Mouse (Mus musculus) liver, embryonic 11.5 days (tissue): ENCODE measurements around the gene Hmgn2. TPM values are rescaled to one million over a fixed set of nuclear protein-coding genes. Genes with fewer than 3 reads are reported as not detected.
A peak's percentile ranks its signal among the peaks of the same experiment; 100 is the strongest.

ENCODE experiments used
- ATAC-seq: fragments of 200-750 bp; cut with Nextera tagmentation; replicated peaks from 2 replicates; pipeline ENCODE4 v1.8.0; 2017; ENCODE audit warnings: moderate number of reproducible peaks, mild to moderate bottlenecking, moderate TSS enrichment, moderate library complexity; ENCODE audit not compliant: low FRiP score
- DNase-seq: peaks from one replicate; pipeline ENCODE4 v3.0.0-alpha.2; 2017; ENCODE audit warnings: low spot score
- H3K27ac ChIP-seq: fragments of 300-500 bp; sonication (generic); 2 replicates; pipeline ENCODE4 v1.5.1; 2014; ENCODE audit warnings: mild to moderate bottlenecking, low read depth, low read length, control low read depth
- H3K27me3 ChIP-seq: fragments of 300-500 bp; sonication (generic); replicated peaks from 2 replicates; pipeline ENCODE4 v1.6.1; 2014; ENCODE audit warnings: low read length, mixed read lengths; ENCODE audit not compliant: control insufficient read depth, insufficient read depth
- H3K36me3 ChIP-seq: fragments of 300-500 bp; sonication (generic); 2 replicates; pipeline ENCODE4 v1.6.1; 2014; ENCODE audit warnings: mild to moderate bottlenecking, low read length, moderate library complexity, mixed read lengths; ENCODE audit not compliant: control insufficient read depth, insufficient read depth
- H3K4me1 ChIP-seq: fragments of 300-500 bp; sonication (generic); replicated peaks from 2 replicates; pipeline ENCODE4 v1.6.1; 2014; ENCODE audit warnings: low read length, mixed read lengths; ENCODE audit not compliant: control insufficient read depth, insufficient read depth
- H3K4me2 ChIP-seq: fragments of 300-500 bp; sonication (generic); 2 replicates; pipeline ENCODE4 v1.6.1; 2014; ENCODE audit warnings: mild to moderate bottlenecking, control low read depth, moderate library complexity
- H3K4me3 ChIP-seq: fragments of 300-500 bp; sonication (generic); 2 replicates; pipeline ENCODE4 v1.5.1; 2014; ENCODE audit warnings: low read depth, low read length, control low read depth
- H3K9ac ChIP-seq: fragments of 300-500 bp; sonication (generic); 2 replicates; pipeline ENCODE4 v1.6.1; 2014; ENCODE audit warnings: low read depth, low read length, control low read depth
- H3K9me3 ChIP-seq: fragments of 300-500 bp; sonication (generic); 2 replicates; pipeline ENCODE4 v1.6.1; 2016; ENCODE audit warnings: low read length, inconsistent platforms, mixed read lengths; ENCODE audit not compliant: control insufficient read depth
- WGBS: fragments of 180-500 bp; shearing (Covaris S2); extraction: QIAGEN DNeasy Blood & Tissue Kit; methylation state at CpG from one replicate; pipeline ENCODE4 v1.1.7; 2014; 5-methylcytosine and 5-hydroxymethylcytosine counted together
- polyA plus RNA-seq: library from polyadenylated mRNA; unstranded; fragments of >200 nt; fragmentation: Nextera tagmentation; extraction: Ambion mirVana; gene quantifications from 2 replicates; pipeline ENCODE4 v1.2.1, GENCODE M21; 2014

Hmgn2 gene
- 1,890 and 1,897 TPM in 2 replicates for polyA plus RNA-seq

GRCm38 (mm10) chr4:133968150-133968921 is at the start of gene Hmgn2:
Gene Hmgn2 (minus strand): TSS chr4:133968650.
- peaks cover 24% of the 10 kb centered on the region for H3K36me3 ChIP-seq
- DNase-seq (peak; percentile 79), ATAC-seq (peak; percentile 67)
- under 1% methylated on average over 42 of the region's 42 CpGs for whole genome bisulfite sequencing
- H3K4me1 ChIP-seq = peaks cover 26% of the 10 kb centered on the region
- peak within 1 kb of the TSS; percentile 99 for H3K9ac ChIP-seq
- H3K27ac ChIP-seq = peak within 1 kb of the TSS; percentile 100
- H3K27me3 ChIP-seq = no peaks in the 10 kb centered on the region
- H3K4me2 ChIP-seq = peak within 1 kb of the TSS; percentile 90
- no peaks in the 10 kb centered on the region for H3K9me3 ChIP-seq
- H3K4me3 ChIP-seq = peak within 1 kb of the TSS; percentile 80

- H3K4me2 ChIP-seq = peak overlapping the region; percentile 64
- no peaks in the 10 kb centered on the region for H3K36me3 ChIP-seq
- peak; percentile 41 for DNase-seq
- H3K9ac ChIP-seq = peak overlapping the region; percentile 10; the same call in 1 of the 2 replicates
- peaks cover 41% of the 10 kb centered on the region for H3K27me3 ChIP-seq
- peak overlapping the region; percentile 73 for H3K27ac ChIP-seq
- peaks cover 12% of the 10 kb centered on the region; the same call in 1 of the 2 replicates for H3K4me1 ChIP-seq
- no peaks in the 10 kb centered on the region for H3K9me3 ChIP-seq
- H3K4me3 ChIP-seq = peak overlapping the region; percentile 51
- 4% methylated on average over 21 of the region's 21 CpGs for WGBS
- no peak for ATAC-seq
Measured at GRCm38 (mm10) chr4:134017201-134017865, 48.9 kb upstream of the Hmgn2 start.

DNA sequence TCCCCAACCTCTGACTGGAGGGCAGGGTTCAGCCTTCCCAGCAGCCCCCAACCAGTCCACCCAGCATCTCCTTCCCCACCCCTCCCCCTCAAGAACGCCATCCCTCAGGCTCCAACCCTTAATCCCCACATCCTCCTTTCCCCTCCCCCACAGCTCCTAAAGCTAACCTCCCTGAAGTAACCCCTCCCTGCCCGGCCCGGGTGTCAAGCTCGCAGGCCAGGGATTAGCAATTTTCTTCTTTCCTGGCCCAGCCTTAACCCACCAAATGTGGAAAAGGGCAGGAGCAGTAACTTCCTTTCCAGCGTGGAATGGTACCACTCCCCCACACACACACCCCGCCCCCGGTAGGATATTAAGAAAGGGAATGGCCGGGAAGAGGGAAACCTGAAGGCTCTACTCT is 48.3 kb upstream of the Hmgn2 start:
- peaks cover 18% of the 10 kb centered on the region for H3K4me1 ChIP-seq
- no peak for ATAC-seq
- no peaks in the 10 kb centered on the region for H3K36me3 ChIP-seq
- peak overlapping the region; percentile 10; the same call in 1 of the 2 replicates for H3K9ac ChIP-seq
- H3K27me3 ChIP-seq = peaks cover 41% of the 10 kb centered on the region
- peak overlapping the region; percentile 73 for H3K27ac ChIP-seq
- DNase-seq = peak; percentile 50
- WGBS = 3% methylated on average over 8 of the region's 8 CpGs
- no peaks in the 10 kb centered on the region for H3K9me3 ChIP-seq
- peak overlapping the region; percentile 51 for H3K4me3 ChIP-seq
- peak overlapping the region; percentile 64 for H3K4me2 ChIP-seq

DNA sequence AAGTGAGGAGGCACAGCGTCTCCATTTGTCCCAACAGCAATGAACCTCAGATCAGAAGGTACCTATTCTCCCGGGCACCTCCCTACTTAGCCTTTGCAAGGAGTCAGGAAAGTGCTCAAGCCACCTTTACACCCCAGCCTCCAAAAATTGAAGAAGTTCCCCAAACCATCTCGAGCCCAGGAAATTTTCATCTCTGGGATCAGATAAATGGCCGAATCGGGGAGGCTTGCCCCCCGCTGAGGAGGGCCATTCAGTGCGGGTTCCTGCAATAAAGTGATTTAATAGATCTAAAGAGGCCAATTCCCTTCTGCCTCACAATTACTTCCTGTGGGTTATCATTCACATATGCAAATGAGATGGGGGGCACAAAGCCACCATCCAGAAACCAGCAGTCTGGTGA is 47.8 kb upstream of the Hmgn2 start:
- Histone ChIP-seq H3K4me3 (no peak overlapping the region), H3K9me3 (no peaks in the 10 kb centered on the region), H3K9ac (no peak overlapping the region), H3K4me1 (peaks cover 23% of the 10 kb centered on the region), H3K4me2 (peak overlapping the region; percentile 64), H3K27ac (no peak overlapping the region), H3K36me3 (no peaks in the 10 kb centered on the region), H3K27me3 (peaks cover 41% of the 10 kb centered on the region)
- DNase-seq (no peak), ATAC-seq (no peak)
- 15% methylated on average over 7 of the region's 7 CpGs for WGBS

DNA sequence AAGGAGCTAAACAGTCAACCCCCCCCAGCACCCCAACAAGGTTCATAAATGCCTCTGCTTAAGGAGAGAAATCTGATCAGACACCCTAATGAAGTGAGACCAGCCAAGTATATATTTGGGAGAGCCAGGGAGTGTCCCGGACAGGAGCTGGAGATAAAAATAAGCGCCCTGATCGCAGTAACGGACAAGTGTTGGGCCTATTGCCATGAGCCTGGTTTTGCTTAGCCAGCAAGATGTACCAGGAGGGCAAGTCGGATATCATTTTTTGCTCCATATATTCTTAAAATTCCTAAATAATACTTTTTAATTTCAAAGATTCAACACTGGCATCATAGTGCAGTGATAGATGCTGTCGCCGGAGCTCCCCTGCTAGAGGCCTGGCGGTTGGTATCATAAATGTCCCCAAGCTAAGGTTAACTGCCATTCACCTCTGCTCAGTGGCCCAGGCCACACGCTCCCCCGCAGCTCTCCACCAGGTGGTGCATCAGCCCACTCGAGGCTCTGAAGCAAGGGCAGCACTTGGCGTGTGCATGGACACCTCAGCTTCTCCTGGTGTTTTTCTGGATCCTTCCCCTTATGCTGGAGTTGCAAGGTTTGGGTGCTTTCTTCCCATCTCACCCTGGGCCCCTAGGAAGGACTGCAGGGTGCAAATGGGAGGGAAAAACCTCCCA is 44.5 kb upstream of the Hmgn2 start:
- H3K4me1 ChIP-seq = peaks cover 22% of the 10 kb centered on the region
- H3K27ac ChIP-seq = no peak overlapping the region
- WGBS = 56% methylated on average over 12 of the region's 12 CpGs
- H3K4me3 ChIP-seq = no peak overlapping the region
- DNase-seq = no peak
- H3K9ac ChIP-seq = no peak overlapping the region
- no peak overlapping the region for H3K4me2 ChIP-seq
- no peaks in the 10 kb centered on the region for H3K36me3 ChIP-seq
- ATAC-seq = no peak
- H3K9me3 ChIP-seq = no peaks in the 10 kb centered on the region
- H3K27me3 ChIP-seq = peaks cover 19% of the 10 kb centered on the region

GRCm38 (mm10) chr4:134011450-134012414 is 43.3 kb upstream of the Hmgn2 start:
- Histone ChIP-seq H3K36me3 (no peaks in the 10 kb centered on the region), H3K9me3 (no peaks in the 10 kb centered on the region), H3K4me3 (peak overlapping the region; percentile 8; the same call in 1 of the 2 replicates), H3K4me1 (peaks cover 19% of the 10 kb centered on the region), H3K4me2 (peak overlapping the region; percentile 40), H3K9ac (no peak overlapping the region; the same call in 1 of the 2 replicates), H3K27me3 (peaks cover 6% of the 10 kb centered on the region), H3K27ac (peak overlapping the region; percentile 39; the same call in 1 of the 2 replicates)
- DNase-seq = no peak
- 10% methylated on average over 16 of the region's 16 CpGs for WGBS
- ATAC-seq = 0 out of 2 replicates have a peak, but pooled peaks have one; percentile 31

DNA sequence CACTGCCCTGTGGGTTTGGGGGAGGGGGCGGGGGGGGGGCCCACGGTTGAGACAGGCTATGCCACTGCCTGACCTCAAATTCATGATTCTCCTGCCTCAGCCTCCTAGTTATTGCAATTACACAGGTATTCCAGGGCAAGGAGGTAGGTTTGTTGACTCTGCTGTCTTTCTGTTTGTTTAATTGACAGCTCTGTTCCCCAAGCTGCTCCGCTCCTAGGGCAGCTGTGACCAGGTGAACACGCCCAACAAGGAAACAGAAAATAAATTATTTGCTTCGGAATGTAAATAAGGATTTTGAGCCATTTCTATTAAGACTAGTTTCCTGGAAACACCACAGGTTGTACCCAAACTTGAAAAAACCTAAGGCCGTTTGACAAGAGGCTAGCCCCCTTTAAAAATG is 41.3 kb upstream of the Hmgn2 start:
- ATAC-seq (no peak), DNase-seq (no peak)
- Histone ChIP-seq H3K4me1 (peaks cover 16% of the 10 kb centered on the region), H3K36me3 (no peaks in the 10 kb centered on the region), H3K9ac (no peak overlapping the region), H3K4me3 (no peak overlapping the region), H3K27me3 (no peaks in the 10 kb centered on the region), H3K27ac (no peak overlapping the region), H3K4me2 (no peak overlapping the region), H3K9me3 (no peaks in the 10 kb centered on the region)
- 58% methylated on average over 6 of the region's 6 CpGs for WGBS

DNA sequence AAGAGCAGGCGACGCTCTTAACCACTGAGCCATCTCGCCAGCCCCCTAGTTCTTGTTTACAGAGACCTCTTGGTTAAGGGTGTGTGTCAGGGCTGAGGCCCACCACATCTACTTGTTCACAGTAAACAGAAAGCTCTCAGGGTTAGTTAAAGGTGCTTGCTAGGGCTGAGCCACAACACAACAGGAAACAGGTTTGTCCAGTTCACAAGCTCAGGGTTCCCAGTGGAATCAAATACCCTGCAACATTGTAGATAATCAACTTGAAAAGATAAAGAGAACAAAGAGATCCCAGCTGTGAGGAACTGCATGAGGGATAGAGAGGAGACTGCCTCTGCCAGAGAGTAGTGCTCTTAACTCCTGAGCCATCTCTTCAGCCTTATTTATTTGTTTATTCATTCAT is 38.4 kb upstream of the Hmgn2 start:
- Histone ChIP-seq H3K36me3 (no peaks in the 10 kb centered on the region), H3K4me1 (peaks cover 7% of the 10 kb centered on the region), H3K4me2 (no peak overlapping the region), H3K9ac (no peak overlapping the region), H3K4me3 (no peak overlapping the region), H3K9me3 (no peaks in the 10 kb centered on the region), H3K27ac (no peak overlapping the region), H3K27me3 (no peaks in the 10 kb centered on the region)
- 84% methylated on average over 3 of the region's 3 CpGs for WGBS
- ATAC-seq (no peak), DNase-seq (no peak)
